Mouse (Mus musculus): ENCODE measurements around the gene Ogfrl1.

Ogfrl1 gene

GRCm38 (mm10) chr1:23352895-23353294 lies 44.7 kb downstream of the Ogfrl1 start:
- no peak for DNase-seq (ENCODE audit: low read depth in 1 of 2, low spot score in 2 of 2)

- no peak for DNase-seq (ENCODE audit: low read depth in 1 of 2, low spot score in 2 of 2)
Measured at GRCm38 (mm10) chr1:23351756-23352155, 45.8 kb downstream of the Ogfrl1 start.

- DNase-seq (ENCODE audit: low read depth in 1 of 2, low spot score in 2 of 2), result no peak
Measured at GRCm38 (mm10) chr1:23345633-23346032, 51.9 kb downstream of the Ogfrl1 start.

- DNase-seq (ENCODE audit: low read depth in 1 of 2, low spot score in 2 of 2), result no peak
Measured at GRCm38 (mm10) chr1:23342864-23343263, 54.7 kb downstream of the Ogfrl1 start.

GRCm38 (mm10) chr1:23342224-23342623 lies 55.3 kb downstream of the Ogfrl1 start:
- DNase-seq (ENCODE audit: low read depth in 1 of 2, low spot score in 2 of 2), result no peak

GRCm38 (mm10) chr1:23335726-23336363 lies 61.7 kb downstream of the Ogfrl1 start:
- DNase-seq (ENCODE audit: low read depth in 1 of 2, low spot score in 2 of 2), result no peak

GRCm38 (mm10) chr1:23335050-23335449 lies 62.5 kb downstream of the Ogfrl1 start:
- no peak for DNase-seq (ENCODE audit: low read depth in 1 of 2, low spot score in 2 of 2)

GRCm38 (mm10) chr1:23332192-23332591 lies 65.4 kb downstream of the Ogfrl1 start:
- no peak for DNase-seq (ENCODE audit: low read depth in 1 of 2, low spot score in 2 of 2)

GRCm38 (mm10) chr1:23325160-23325559 lies 72.4 kb downstream of the Ogfrl1 start:
- DNase-seq (ENCODE audit: low read depth in 1 of 2, low spot score in 2 of 2), result no peak

- DNase-seq (ENCODE audit: low read depth in 1 of 2, low spot score in 2 of 2), result no peak
Measured at GRCm38 (mm10) chr1:23324226-23324625, 73.3 kb downstream of the Ogfrl1 start.

GRCm38 (mm10) chr1:23323286-23323685 lies 74.3 kb downstream of the Ogfrl1 start:
- DNase-seq (ENCODE audit: low read depth in 1 of 2, low spot score in 2 of 2), result no peak

- no peak for DNase-seq (ENCODE audit: low read depth in 1 of 2, low spot score in 2 of 2)
Measured at GRCm38 (mm10) chr1:23322208-23322607, 75.4 kb downstream of the Ogfrl1 start.

GRCm38 (mm10) chr1:23321331-23321851 lies 76.2 kb downstream of the Ogfrl1 start:
- DNase-seq (ENCODE audit: low read depth in 1 of 2, low spot score in 2 of 2), result no peak

GRCm38 (mm10) chr1:23320591-23321195 lies 76.9 kb downstream of the Ogfrl1 start:
- no peak for DNase-seq (ENCODE audit: low read depth in 1 of 2, low spot score in 2 of 2)
